Mouse (Mus musculus): ENCODE measurements at regions not wholly inside any gene's neighbourhood (a gene's known extent, or its start where the extent isn't known, plus 50 kb on each side); places are given as distances from the start of the nearest gene placed in this dataset.
"Not testable (repeated sequence)": the region's sequence is repeated elsewhere in the genome, so short reads cannot be mapped to it uniquely, and the experiment has no call there.

DNA sequence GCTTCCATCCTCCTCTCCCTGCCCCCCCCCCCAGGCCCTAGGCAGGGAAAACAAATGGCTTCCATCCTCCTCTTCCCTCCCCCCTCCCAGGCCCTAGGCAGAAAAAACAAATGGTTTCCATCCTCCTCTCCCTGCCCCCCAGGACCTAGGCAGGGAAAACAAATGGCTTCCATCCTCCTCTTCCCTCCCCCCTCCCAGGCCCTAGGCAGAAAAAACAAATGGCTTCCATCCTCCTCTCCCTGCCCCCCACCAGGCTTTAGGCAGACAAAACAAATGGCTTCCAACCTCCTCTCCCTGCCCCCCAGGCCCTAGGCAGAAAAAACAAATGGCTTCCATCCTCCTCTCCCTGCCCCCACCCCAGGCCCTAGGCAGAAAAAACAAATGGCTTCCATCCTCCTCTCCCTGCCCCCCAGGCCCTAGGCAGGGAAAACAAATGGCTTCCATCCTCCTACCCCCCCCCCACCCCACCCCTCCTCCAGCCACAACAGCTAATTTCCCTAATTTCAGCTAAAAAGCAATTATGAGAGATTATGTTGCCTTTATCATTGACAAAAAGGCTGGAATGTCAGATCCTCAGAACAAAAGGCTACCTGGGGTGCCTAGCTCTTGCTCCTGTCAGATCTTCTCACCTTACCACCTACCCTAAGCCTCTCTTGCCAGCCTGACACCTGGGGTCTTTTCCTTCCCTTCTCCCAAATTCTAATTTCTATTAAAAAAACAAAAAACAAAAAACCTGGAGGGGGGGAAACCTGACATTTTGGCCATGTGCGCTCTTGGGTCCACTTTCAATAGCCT is 65.8 kb upstream of the Nap1l2 start:
- not testable (repeated sequence) for TF ChIP-seq CTCF (IDR thresholded peaks at IDR 0.05; ENCODE audit: low read depth, low read length)
- peak; percentile 32; the same call in 1 of the 2 replicates for TF ChIP-seq EP300 (IDR thresholded peaks at IDR 0.05; ENCODE audit: insufficient read depth, low read depth, low read length)
